Mouse (Mus musculus) neural tube, embryonic 12.5 days (tissue): ENCODE measurements at regions not wholly inside any gene's neighbourhood (a gene's known extent, or its start where the extent isn't known, plus 50 kb on each side); places are given as distances from the start of the nearest gene placed in this dataset.
A peak's percentile ranks its signal among the peaks of the same experiment; 100 is the strongest.

Experiments
- ATAC-seq: fragments of 200-750 bp; cut with Nextera tagmentation; 2 replicates; pipeline ENCODE4 v1.8.0; 2017; ENCODE audit warnings: low read depth, mild to moderate bottlenecking, moderate TSS enrichment, moderate library complexity; ENCODE audit not compliant: low FRiP score
- H3K27ac ChIP-seq: fragments of 300-500 bp; sonication (generic); 2 replicates; pipeline ENCODE4 v1.5.1; 2016
- H3K27me3 ChIP-seq: fragments of 300-500 bp; sonication (generic); replicated peaks from 2 replicates; pipeline ENCODE4 v1.6.1; 2016; ENCODE audit warnings: mild to moderate bottlenecking
- H3K36me3 ChIP-seq: fragments of 300-500 bp; sonication (generic); 2 replicates; pipeline ENCODE4 v1.6.1; 2016; ENCODE audit warnings: mild to moderate bottlenecking
- H3K4me1 ChIP-seq: fragments of 300-500 bp; sonication (generic); 2 replicates; pipeline ENCODE4 v1.6.1; 2016
- H3K4me2 ChIP-seq: fragments of 300-500 bp; sonication (generic); replicated peaks from 2 replicates; pipeline ENCODE4 v1.6.1; 2016; ENCODE audit warnings: mild to moderate bottlenecking
- H3K4me3 ChIP-seq: fragments of 300-500 bp; sonication (generic); 2 replicates; pipeline ENCODE4 v1.5.1; 2016
- H3K9ac ChIP-seq: fragments of 300-500 bp; sonication (generic); 2 replicates; pipeline ENCODE4 v1.6.1; 2016; ENCODE audit warnings: mild to moderate bottlenecking
- H3K9me3 ChIP-seq: fragments of 300-500 bp; sonication (generic); 2 replicates; pipeline ENCODE4 v1.6.1; 2016; ENCODE audit warnings: mild to moderate bottlenecking
- WGBS: fragments of 180-500 bp; shearing (Covaris S2); methylation state at CpG from one replicate; pipeline ENCODE4 v1.1.7; 2016; 5-methylcytosine and 5-hydroxymethylcytosine counted together

GRCm38 (mm10) chr14:46071244-46071643, 308.0 kb upstream of the Gm15217 start:
- Histone ChIP-seq H3K9me3 (no peaks in the 10 kb centered on the region), H3K4me1 (no peaks in the 10 kb centered on the region), H3K4me2 (no peak overlapping the region), H3K27ac (no peak overlapping the region), H3K36me3 (no peaks in the 10 kb centered on the region), H3K9ac (no peak overlapping the region), H3K4me3 (no peak overlapping the region), H3K27me3 (no peaks in the 10 kb centered on the region)
- WGBS = 88% methylated on average over 5 of the region's 5 CpGs
- no peak for ATAC-seq

GRCm38 (mm10) chr14:46076738-46077137, 302.5 kb upstream of the Gm15217 start:
- Histone ChIP-seq H3K27me3 (no peaks in the 10 kb centered on the region), H3K9ac (no peak overlapping the region), H3K4me2 (no peak overlapping the region), H3K27ac (no peak overlapping the region), H3K4me3 (no peak overlapping the region), H3K36me3 (no peaks in the 10 kb centered on the region), H3K4me1 (no peaks in the 10 kb centered on the region), H3K9me3 (no peaks in the 10 kb centered on the region)
- 95% methylated on average over 2 of the region's 2 CpGs for WGBS
- no peak for ATAC-seq

GRCm38 (mm10) chr14:46077406-46078131, 301.6 kb upstream of the Gm15217 start:
- H3K9me3 ChIP-seq = no peaks in the 10 kb centered on the region
- no peak overlapping the region for H3K27ac ChIP-seq
- 82% methylated on average over 11 of the region's 11 CpGs for WGBS
- ATAC-seq = peak; percentile 33; the same call in 1 of the 2 replicates
- H3K36me3 ChIP-seq = no peaks in the 10 kb centered on the region
- no peak overlapping the region for H3K4me2 ChIP-seq
- no peak overlapping the region for H3K4me3 ChIP-seq
- no peak overlapping the region for H3K9ac ChIP-seq
- H3K4me1 ChIP-seq = no peaks in the 10 kb centered on the region
- H3K27me3 ChIP-seq = no peaks in the 10 kb centered on the region

- Histone ChIP-seq H3K4me2 (no peak overlapping the region), H3K27ac (no peak overlapping the region), H3K27me3 (no peaks in the 10 kb centered on the region), H3K4me1 (no peaks in the 10 kb centered on the region), H3K9ac (no peak overlapping the region), H3K9me3 (no peaks in the 10 kb centered on the region), H3K4me3 (no peak overlapping the region), H3K36me3 (no peaks in the 10 kb centered on the region)
- WGBS = 92% methylated on average over 5 of the region's 5 CpGs
- ATAC-seq = no peak
Observed at GRCm38 (mm10) chr14:46082646-46083045, 296.6 kb upstream of the Gm15217 start.

- no peaks in the 10 kb centered on the region for H3K27me3 ChIP-seq
- H3K4me3 ChIP-seq = no peak overlapping the region
- H3K4me1 ChIP-seq = no peaks in the 10 kb centered on the region
- WGBS = 84% methylated on average over 12 of the region's 12 CpGs
- no peak overlapping the region for H3K9ac ChIP-seq
- ATAC-seq = no peak
- H3K9me3 ChIP-seq = no peaks in the 10 kb centered on the region
- H3K36me3 ChIP-seq = no peaks in the 10 kb centered on the region
- no peak overlapping the region for H3K4me2 ChIP-seq
- no peak overlapping the region for H3K27ac ChIP-seq
Observed at GRCm38 (mm10) chr14:46088968-46089691, 290.1 kb upstream of the Gm15217 start.

GRCm38 (mm10) chr14:46115950-46116349, 263.3 kb upstream of the Gm15217 start:
- H3K36me3 ChIP-seq = no peaks in the 10 kb centered on the region
- no peaks in the 10 kb centered on the region for H3K4me1 ChIP-seq
- H3K9ac ChIP-seq = no peak overlapping the region
- no peak overlapping the region for H3K4me3 ChIP-seq
- WGBS = 81% methylated on average over 3 of the region's 3 CpGs
- no peak overlapping the region for H3K4me2 ChIP-seq
- no peaks in the 10 kb centered on the region for H3K27me3 ChIP-seq
- ATAC-seq = no peak
- H3K9me3 ChIP-seq = no peaks in the 10 kb centered on the region
- no peak overlapping the region for H3K27ac ChIP-seq

GRCm38 (mm10) chr14:46126541-46126940, 252.7 kb upstream of the Gm15217 start:
- 93% methylated on average over 1 of the region's 1 CpGs for WGBS

GRCm38 (mm10) chr14:46129762-46130161, 249.5 kb upstream of the Gm15217 start:
- no peak overlapping the region for H3K9ac ChIP-seq
- H3K4me2 ChIP-seq = no peak overlapping the region
- no peaks in the 10 kb centered on the region for H3K4me1 ChIP-seq
- 75% methylated on average over 3 of the region's 3 CpGs for WGBS
- H3K27ac ChIP-seq = no peak overlapping the region
- no peak overlapping the region for H3K4me3 ChIP-seq
- H3K9me3 ChIP-seq = no peaks in the 10 kb centered on the region
- ATAC-seq = no peak
- no peaks in the 10 kb centered on the region for H3K36me3 ChIP-seq
- no peaks in the 10 kb centered on the region for H3K27me3 ChIP-seq

More at GRCm38 (mm10) chr14:46126541-46126940, 252.7 kb upstream of the Gm15217 start:
- H3K4me2 ChIP-seq = no peak overlapping the region
- H3K27ac ChIP-seq = no peak overlapping the region
- no peak overlapping the region for H3K9ac ChIP-seq
- ATAC-seq = no peak
- no peaks in the 10 kb centered on the region for H3K9me3 ChIP-seq
- no peaks in the 10 kb centered on the region for H3K36me3 ChIP-seq
- H3K4me3 ChIP-seq = no peak overlapping the region
- no peaks in the 10 kb centered on the region for H3K4me1 ChIP-seq
- H3K27me3 ChIP-seq = no peaks in the 10 kb centered on the region

- no peak for ATAC-seq
- WGBS = 67% methylated on average over 4 of the region's 4 CpGs
- Histone ChIP-seq H3K4me3 (no peak overlapping the region), H3K27ac (no peak overlapping the region), H3K9me3 (no peaks in the 10 kb centered on the region), H3K9ac (no peak overlapping the region), H3K27me3 (no peaks in the 10 kb centered on the region), H3K36me3 (no peaks in the 10 kb centered on the region), H3K4me2 (no peak overlapping the region), H3K4me1 (no peaks in the 10 kb centered on the region)
Observed at GRCm38 (mm10) chr14:46144175-46144574, 235.0 kb upstream of the Gm15217 start.

- no peak overlapping the region for H3K4me2 ChIP-seq
- no peak for ATAC-seq
- no peaks in the 10 kb centered on the region for H3K27me3 ChIP-seq
- H3K9ac ChIP-seq = no peak overlapping the region
- H3K9me3 ChIP-seq = no peaks in the 10 kb centered on the region
- WGBS = 51% methylated on average over 6 of the region's 6 CpGs
- no peak overlapping the region for H3K4me3 ChIP-seq
- H3K4me1 ChIP-seq = no peaks in the 10 kb centered on the region
- H3K27ac ChIP-seq = no peak overlapping the region
- no peaks in the 10 kb centered on the region for H3K36me3 ChIP-seq
Observed at GRCm38 (mm10) chr14:46144707-46145106, 234.5 kb upstream of the Gm15217 start.

- no peaks in the 10 kb centered on the region for H3K9me3 ChIP-seq
- no peak overlapping the region for H3K4me3 ChIP-seq
- H3K27me3 ChIP-seq = no peaks in the 10 kb centered on the region
- H3K36me3 ChIP-seq = no peaks in the 10 kb centered on the region
- no peaks in the 10 kb centered on the region for H3K4me1 ChIP-seq
- WGBS = 31% methylated on average over 7 of the region's 7 CpGs
- H3K27ac ChIP-seq = no peak overlapping the region
- 0 out of 2 replicates have a peak overlapping the region, but pooled peaks have one; percentile 7 for H3K4me2 ChIP-seq
- no peak overlapping the region for H3K9ac ChIP-seq
- no peak for ATAC-seq
Observed at GRCm38 (mm10) chr14:46145584-46145983, 233.6 kb upstream of the Gm15217 start.

GRCm38 (mm10) chr14:46149073-46149661, 230.0 kb upstream of the Gm15217 start:
- WGBS = 76% methylated on average over 6 of the region's 6 CpGs
- Histone ChIP-seq H3K4me3 (no peak overlapping the region), H3K27ac (no peak overlapping the region), H3K4me2 (no peak overlapping the region), H3K9ac (no peak overlapping the region), H3K27me3 (no peaks in the 10 kb centered on the region), H3K9me3 (no peaks in the 10 kb centered on the region), H3K36me3 (no peaks in the 10 kb centered on the region), H3K4me1 (no peaks in the 10 kb centered on the region)
- ATAC-seq = no peak
